Mouse (Mus musculus): ENCODE measurements around the gene Ptprb. TPM values are rescaled to one million over a fixed set of nuclear protein-coding genes. Genes with fewer than 3 reads are reported as not detected.

Gene Ptprb
- polyA plus RNA-seq, 1 experiment from 2014 or later = 3.4 TPM

DNA sequence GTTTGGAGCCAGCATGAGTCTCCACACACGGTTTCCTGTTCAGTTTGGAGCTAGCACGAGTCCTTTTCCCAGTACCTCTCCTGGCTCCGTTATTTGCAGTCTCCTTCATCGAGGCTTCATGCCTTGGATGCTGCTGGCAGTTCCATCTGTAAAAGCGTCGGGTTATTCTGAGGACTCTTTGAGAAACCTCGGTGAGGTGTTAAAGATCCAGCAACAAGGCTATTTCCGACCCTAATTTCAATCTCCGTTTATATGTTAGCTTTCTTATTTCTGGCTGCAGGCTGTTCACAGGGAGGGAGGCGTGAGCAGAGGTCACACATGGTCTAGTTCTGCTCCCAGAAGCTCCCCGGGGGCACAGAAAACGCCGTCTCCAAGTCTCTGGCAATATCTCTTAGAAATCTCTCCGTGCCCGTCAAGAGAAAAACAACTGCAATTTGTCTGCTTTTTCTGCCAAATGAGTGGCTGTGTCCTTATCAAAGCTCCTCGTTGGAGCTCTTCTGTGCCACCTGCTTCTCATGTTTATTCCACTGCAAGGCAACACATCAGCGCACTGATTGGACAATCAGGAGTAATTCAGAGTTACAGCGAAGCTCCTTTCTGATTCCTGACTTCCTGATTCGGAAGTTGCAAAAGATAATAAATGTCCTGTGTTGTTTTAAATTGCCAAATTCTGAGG, 132.5 kb downstream of the Ptprb start:
- H3K9ac ChIP-seq = no peak overlapping the region
- no peak for ATAC-seq (ENCODE audit: low read depth)
- peaks cover 3% of the 10 kb centered on the region; the same call in 1 of the 2 replicates for H3K27me3 ChIP-seq
- H3K9me3 ChIP-seq = no peaks in the 10 kb centered on the region
- H3K36me3 ChIP-seq = no peaks in the 10 kb centered on the region
- no peak overlapping the region for H3K4me3 ChIP-seq
- 50% methylated on average over 19 of the region's 19 CpGs for WGBS
- H3K27ac ChIP-seq (replicated peaks) = no peak overlapping the region
- H3K4me1 ChIP-seq (replicated peaks) = peaks cover 8% of the 10 kb centered on the region
- peak overlapping the region; percentile 2; the same call in 1 of the 2 replicates for H3K4me2 ChIP-seq

DNA sequence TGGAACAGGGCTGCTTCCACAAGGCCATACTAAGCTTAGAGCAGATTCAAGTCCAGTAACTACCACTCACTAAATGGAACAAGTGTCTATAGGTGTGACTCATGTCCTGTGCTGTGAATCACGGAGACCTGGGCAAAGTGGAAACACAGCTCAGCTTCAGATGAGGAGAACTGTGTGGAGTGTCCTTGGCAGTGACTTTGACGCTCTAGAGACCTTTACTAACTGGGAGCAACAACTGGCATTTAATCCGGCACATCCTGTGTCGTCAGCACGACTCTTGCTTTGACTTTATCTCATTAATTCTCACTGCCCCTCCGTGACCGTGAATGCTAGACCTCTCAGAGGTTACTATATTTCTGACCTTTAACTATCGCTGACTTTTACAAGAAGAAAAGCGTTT, 135.5 kb downstream of the Ptprb start:
- Histone ChIP-seq H3K9ac (no peak overlapping the region), H3K4me2 (no peak overlapping the region), H3K27ac (replicated peaks) (no peak overlapping the region), H3K27me3 (peaks cover 3% of the 10 kb centered on the region; the same call in 1 of the 2 replicates), H3K4me1 (replicated peaks) (peaks cover 9% of the 10 kb centered on the region), H3K9me3 (0 out of 2 replicates have a peak, but pooled peaks cover 7% of the 10 kb centered on the region), H3K4me3 (no peak overlapping the region), H3K36me3 (no peaks in the 10 kb centered on the region)
- ATAC-seq (ENCODE audit: low read depth) = no peak
- 74% methylated on average over 9 of the region's 9 CpGs for whole genome bisulfite sequencing

DNA sequence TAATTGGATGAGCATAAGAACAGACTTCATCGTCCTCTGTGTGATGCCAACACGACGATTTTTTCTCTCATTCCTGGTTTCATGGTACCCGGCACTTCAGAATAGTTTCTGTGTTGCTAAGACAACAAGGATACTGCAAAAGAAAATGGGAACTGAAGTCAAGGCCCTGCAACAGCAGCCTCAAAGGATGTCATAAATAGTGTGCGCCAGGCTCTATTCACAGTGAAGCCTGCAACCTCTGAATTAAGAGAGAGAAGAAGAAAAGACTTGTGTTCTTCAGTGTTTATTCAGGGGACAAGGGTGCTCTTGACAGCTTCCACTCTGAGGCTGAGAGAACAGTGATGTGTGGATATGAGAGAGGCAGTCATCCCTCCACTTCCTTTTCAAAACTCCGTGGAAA, 140.8 kb downstream of the Ptprb start:
- H3K4me1 ChIP-seq (replicated peaks) = peaks cover 19% of the 10 kb centered on the region
- no peaks in the 10 kb centered on the region for H3K27me3 ChIP-seq
- no peak overlapping the region for H3K4me2 ChIP-seq
- peaks cover 7% of the 10 kb centered on the region; the same call in 1 of the 2 replicates for H3K36me3 ChIP-seq
- no peak overlapping the region for H3K4me3 ChIP-seq
- H3K27ac ChIP-seq (replicated peaks) = peak overlapping the region; percentile 68
- WGBS = 16% methylated on average over 6 of the region's 6 CpGs
- 0 out of 2 replicates have a peak, but pooled peaks cover 7% of the 10 kb centered on the region for H3K9me3 ChIP-seq
- peak; percentile 81 for ATAC-seq (ENCODE audit: low read depth)
- H3K9ac ChIP-seq = no peak overlapping the region

DNA sequence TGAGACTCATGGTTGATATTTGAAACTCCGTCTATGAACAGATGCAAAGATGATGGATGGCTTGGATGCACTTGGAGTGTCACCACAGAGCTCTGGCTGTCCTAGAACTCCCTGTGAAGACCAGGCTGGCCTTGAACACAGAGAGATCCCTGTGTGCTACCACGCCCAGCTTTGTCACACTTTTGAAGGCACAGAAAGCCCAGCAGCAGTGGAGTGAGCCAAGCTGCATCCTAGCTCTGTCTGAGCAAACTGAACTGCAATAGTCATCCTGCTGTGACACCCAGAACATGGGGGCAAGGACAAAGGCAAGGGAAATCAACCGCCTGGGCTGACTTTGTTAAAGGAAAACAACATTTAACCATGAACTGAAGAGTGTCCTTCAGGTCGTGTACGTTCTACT, 141.4 kb downstream of the Ptprb start:
- Histone ChIP-seq H3K4me3 (no peak overlapping the region), H3K4me1 (replicated peaks) (peaks cover 19% of the 10 kb centered on the region), H3K9ac (no peak overlapping the region), H3K36me3 (peaks cover 7% of the 10 kb centered on the region; the same call in 1 of the 2 replicates), H3K9me3 (0 out of 2 replicates have a peak, but pooled peaks cover 7% of the 10 kb centered on the region), H3K4me2 (no peak overlapping the region), H3K27me3 (no peaks in the 10 kb centered on the region), H3K27ac (replicated peaks) (peak overlapping the region; percentile 68)
- no peak for ATAC-seq (ENCODE audit: low read depth)
- 52% methylated on average over 4 of the region's 5 CpGs for WGBS

DNA sequence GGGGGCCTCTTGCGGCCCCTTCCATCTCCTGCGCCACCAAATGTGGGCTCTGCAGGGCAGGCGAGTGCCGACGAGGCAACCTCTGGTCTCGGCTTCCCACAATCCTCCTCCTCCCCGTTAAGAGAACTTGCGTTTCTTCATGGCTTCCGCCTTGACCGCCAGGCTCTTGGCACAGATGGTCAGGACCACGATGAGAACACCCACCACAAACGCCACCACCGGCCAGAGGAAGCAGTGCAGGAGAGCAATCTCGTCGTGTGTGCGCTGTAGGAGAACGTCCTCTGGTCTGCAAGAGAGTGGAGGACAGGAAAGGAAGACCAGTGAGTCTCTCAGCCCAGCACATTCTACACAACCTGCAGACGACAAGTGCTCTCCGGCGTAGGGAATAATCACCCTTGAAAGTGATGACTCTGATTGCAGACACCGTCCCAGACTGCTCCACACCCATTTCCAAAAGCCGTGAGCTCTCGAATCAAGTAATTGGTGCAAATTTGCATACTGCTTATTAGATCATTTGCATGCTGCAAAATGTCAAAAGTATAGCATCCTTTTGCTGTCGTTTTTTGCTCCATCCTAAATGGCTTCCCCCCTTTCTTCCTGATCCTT, 142.9 kb downstream of the Ptprb start:
- Histone ChIP-seq H3K9ac (no peak overlapping the region), H3K36me3 (peaks cover 7% of the 10 kb centered on the region; the same call in 1 of the 2 replicates), H3K4me3 (no peak overlapping the region), H3K27me3 (no peaks in the 10 kb centered on the region), H3K9me3 (0 out of 2 replicates have a peak, but pooled peaks cover 7% of the 10 kb centered on the region), H3K27ac (replicated peaks) (no peak overlapping the region), H3K4me1 (replicated peaks) (peaks cover 19% of the 10 kb centered on the region), H3K4me2 (no peak overlapping the region)
- ATAC-seq (ENCODE audit: low read depth) = no peak
- 77% methylated on average over 24 of the region's 24 CpGs for WGBS

DNA sequence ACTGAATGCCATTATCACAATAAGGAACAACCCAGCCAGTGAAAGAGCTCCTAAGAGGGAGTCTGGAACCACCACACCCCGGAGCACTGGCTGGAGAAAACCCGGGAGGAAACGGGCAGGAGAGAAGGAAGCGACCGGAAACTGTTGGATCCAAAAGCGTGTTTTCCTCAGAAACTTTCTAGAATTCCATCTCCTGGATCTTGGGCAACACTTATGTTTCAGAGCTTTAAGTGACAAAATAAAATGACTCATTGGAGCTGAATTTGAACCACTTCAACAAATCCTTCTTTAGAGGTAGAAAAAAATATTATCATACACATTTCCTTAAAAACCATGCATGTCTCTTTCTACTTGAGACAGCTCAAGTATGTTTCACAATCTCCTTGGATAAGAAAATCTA, 145.7 kb downstream of the Ptprb start:
- no peak for ATAC-seq (ENCODE audit: low read depth)
- Histone ChIP-seq H3K9ac (no peak overlapping the region), H3K27ac (replicated peaks) (0 out of 2 replicates have a peak overlapping the region, but pooled peaks have one; percentile 49), H3K4me2 (no peak overlapping the region), H3K4me3 (no peak overlapping the region), H3K4me1 (replicated peaks) (peaks cover 15% of the 10 kb centered on the region), H3K27me3 (no peaks in the 10 kb centered on the region), H3K9me3 (0 out of 2 replicates have a peak, but pooled peaks cover 4% of the 10 kb centered on the region), H3K36me3 (peaks cover 7% of the 10 kb centered on the region; the same call in 1 of the 2 replicates)
- 53% methylated on average over 6 of the region's 6 CpGs for WGBS

DNA sequence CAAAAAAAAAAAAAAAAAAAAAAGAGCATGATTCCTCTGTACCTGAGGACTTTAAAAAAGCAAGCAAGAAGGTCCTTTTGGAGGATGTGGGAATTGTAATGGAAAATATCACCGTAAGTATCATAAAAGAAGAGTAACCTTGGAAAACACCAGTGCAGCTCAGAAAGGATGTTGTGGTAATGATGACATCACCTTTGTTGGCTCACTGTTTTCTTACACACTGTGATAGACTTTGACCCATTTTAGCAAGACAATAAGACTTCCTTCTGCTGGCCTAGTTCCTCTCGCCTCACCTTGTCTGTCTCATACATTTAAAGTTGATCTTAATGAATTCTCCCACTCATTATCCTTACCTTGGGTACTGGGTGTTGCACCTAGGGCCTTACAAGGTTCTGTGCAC, 147.2 kb downstream of the Ptprb start:
- H3K27ac ChIP-seq (replicated peaks) = no peak overlapping the region
- H3K4me1 ChIP-seq (replicated peaks) = peaks cover 6% of the 10 kb centered on the region; the same call in 1 of the 2 replicates
- ATAC-seq (ENCODE audit: low read depth) = no peak
- H3K4me2 ChIP-seq = no peak overlapping the region
- no peak overlapping the region for H3K4me3 ChIP-seq
- no peaks in the 10 kb centered on the region for H3K27me3 ChIP-seq
- WGBS = 95% methylated on average over 2 of the region's 2 CpGs
- no peak overlapping the region for H3K9ac ChIP-seq
- H3K36me3 ChIP-seq = peaks cover 8% of the 10 kb centered on the region; the same call in 1 of the 2 replicates
- 0 out of 2 replicates have a peak, but pooled peaks cover 4% of the 10 kb centered on the region for H3K9me3 ChIP-seq

DNA sequence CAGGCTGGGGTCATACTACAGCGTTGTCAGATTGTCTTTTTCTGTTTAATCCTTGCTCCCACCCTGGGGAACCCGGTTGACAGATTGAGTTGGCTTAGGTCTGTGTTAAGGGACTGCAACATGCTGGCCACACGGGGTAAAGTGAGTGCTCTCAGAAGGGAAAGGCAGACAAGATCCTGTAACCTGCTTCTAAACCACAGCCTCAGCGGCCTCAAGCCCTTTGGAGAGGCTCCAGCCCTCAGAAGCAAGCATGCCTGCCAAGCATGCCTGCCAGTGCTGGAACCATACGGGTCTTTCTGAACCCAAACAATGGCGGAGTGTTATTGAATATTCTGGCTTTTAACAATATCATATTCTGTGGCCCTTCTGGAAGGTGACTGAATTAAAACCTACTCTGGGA, 149.6 kb downstream of the Ptprb start:
- Histone ChIP-seq H3K9me3 (0 out of 2 replicates have a peak, but pooled peaks cover 4% of the 10 kb centered on the region), H3K9ac (no peak overlapping the region), H3K4me2 (no peak overlapping the region), H3K36me3 (peaks cover 15% of the 10 kb centered on the region), H3K27ac (replicated peaks) (no peak overlapping the region), H3K4me1 (replicated peaks) (peaks cover 6% of the 10 kb centered on the region; the same call in 1 of the 2 replicates), H3K4me3 (no peak overlapping the region), H3K27me3 (no peaks in the 10 kb centered on the region)
- ATAC-seq (ENCODE audit: low read depth) = no peak
- 77% methylated on average over 6 of the region's 6 CpGs for WGBS

DNA sequence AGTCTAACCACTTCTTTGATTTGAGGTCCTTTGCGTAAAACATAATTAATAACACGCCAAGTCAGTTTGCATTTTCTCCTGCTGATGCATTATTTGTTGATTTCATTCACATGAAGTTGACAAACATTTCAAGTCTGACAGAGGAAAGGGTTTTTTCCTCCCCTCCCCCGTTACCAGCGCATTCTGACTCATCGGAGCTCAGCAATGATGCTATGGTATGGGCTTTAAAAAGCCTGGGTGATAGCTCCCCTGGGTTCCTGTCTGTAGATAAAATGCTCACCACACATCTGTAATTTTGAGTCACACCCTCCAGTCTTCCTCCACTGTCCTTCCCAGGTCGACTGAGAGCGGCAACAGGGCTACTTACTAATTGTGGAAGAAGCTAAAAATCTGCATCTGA, 150.9 kb downstream of the Ptprb start:
- H3K9me3 ChIP-seq = 0 out of 2 replicates have a peak, but pooled peaks cover 4% of the 10 kb centered on the region
- WGBS = 73% methylated on average over 7 of the region's 7 CpGs
- H3K27ac ChIP-seq (replicated peaks) = no peak overlapping the region
- H3K4me2 ChIP-seq = no peak overlapping the region
- H3K36me3 ChIP-seq = peaks cover 15% of the 10 kb centered on the region
- no peak overlapping the region for H3K4me3 ChIP-seq
- no peak overlapping the region for H3K9ac ChIP-seq
- no peak for ATAC-seq (ENCODE audit: low read depth)
- H3K4me1 ChIP-seq (replicated peaks) = no peaks in the 10 kb centered on the region; the same call in 1 of the 2 replicates
- H3K27me3 ChIP-seq = no peaks in the 10 kb centered on the region

DNA sequence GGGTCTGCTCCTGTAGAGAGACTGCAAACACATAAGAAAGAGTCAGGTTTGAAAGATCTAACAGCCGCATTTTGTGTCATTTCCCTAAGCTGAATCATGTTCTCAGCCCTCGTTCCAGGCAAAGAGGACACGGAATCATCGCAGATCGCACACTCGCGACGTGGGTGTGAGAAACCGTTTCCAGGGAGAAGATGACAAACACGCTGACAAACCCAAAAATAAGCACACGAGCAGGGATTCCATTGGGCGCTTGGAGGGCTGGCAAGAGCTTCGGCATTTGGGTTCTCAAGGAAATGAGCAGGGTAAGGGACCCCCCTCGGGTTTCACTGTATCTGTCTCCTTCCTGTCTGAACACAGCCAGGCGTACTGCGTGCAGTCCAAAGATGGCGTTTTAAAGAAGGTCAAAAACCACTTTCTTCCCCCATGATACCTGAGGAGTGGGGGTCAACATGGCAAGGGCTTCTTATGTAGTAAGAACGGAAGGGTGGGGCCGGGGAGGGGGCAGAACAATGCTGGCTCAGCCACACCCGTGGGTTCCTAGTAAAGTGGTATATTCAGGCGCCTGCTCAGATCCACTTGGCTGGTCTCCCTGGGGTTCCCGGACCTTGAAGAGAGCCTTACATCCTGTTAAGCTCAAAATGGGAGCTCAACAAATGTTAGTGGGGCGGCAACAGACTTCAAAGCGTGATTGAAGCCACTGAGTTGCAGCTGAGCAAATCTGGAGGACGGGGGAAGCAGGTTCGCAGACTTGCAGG, 152.9 kb downstream of the Ptprb start:
- Histone ChIP-seq H3K27ac (replicated peaks) (no peak overlapping the region), H3K4me3 (no peak overlapping the region), H3K9ac (no peak overlapping the region), H3K4me1 (replicated peaks) (no peaks in the 10 kb centered on the region; the same call in 1 of the 2 replicates), H3K27me3 (no peaks in the 10 kb centered on the region), H3K9me3 (0 out of 2 replicates have a peak, but pooled peaks cover 4% of the 10 kb centered on the region), H3K4me2 (no peak overlapping the region), H3K36me3 (peaks cover 15% of the 10 kb centered on the region)
- no peak for ATAC-seq (ENCODE audit: low read depth)
- WGBS = 94% methylated on average over 26 of the region's 26 CpGs

DNA sequence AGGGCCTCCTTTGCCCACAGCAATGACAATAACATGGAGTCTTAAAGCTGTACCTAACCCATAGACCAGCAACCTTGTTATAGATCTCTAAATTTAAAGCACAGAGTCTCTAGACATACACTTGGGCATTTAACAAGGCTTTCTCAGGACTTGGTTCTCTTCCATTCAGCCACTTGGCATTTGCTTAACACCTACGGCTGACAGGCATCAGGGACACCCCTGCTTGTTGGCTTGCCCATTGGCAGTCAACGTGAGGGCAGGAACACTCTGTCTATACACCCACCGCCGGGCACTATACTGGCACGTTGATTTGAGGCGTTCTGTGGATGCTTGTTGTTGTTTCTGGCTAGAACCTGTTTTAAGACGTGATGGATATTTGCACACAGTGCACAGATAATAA, 157.1 kb downstream of the Ptprb start:
- H3K4me3 ChIP-seq = no peak overlapping the region
- no peak overlapping the region for H3K9ac ChIP-seq
- H3K36me3 ChIP-seq = peaks cover 15% of the 10 kb centered on the region
- no peak overlapping the region for H3K27ac ChIP-seq (replicated peaks)
- 87% methylated on average over 7 of the region's 7 CpGs for WGBS
- H3K4me2 ChIP-seq = no peak overlapping the region
- H3K9me3 ChIP-seq = no peaks in the 10 kb centered on the region
- ATAC-seq (ENCODE audit: low read depth) = no peak
- no peaks in the 10 kb centered on the region for H3K27me3 ChIP-seq
- no peaks in the 10 kb centered on the region for H3K4me1 ChIP-seq (replicated peaks)

DNA sequence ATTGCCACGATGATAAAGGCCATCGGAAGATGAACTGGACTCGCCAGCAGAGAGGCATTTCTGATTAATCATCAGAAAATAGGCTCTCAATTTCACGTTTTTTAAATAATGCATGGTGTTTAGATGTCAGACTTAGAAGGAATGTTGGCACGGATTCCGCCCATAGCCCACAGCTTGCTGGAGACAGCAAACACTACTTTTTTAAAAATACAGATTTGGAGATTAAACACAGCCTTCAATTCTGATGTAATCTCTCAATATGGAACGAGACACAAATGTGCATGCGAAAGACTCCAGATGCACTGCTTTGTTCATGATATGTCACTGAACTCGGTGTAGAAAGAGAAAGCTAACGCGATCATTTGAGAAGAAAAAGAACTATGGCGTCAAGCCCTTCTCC, 160.1 kb downstream of the Ptprb start:
- no peak for ATAC-seq (ENCODE audit: low read depth)

More for the DNA sequence above, 160.1 kb downstream of the Ptprb start:
- Histone ChIP-seq H3K36me3 (peaks cover 14% of the 10 kb centered on the region), H3K27me3 (no peaks in the 10 kb centered on the region), H3K9ac (no peak overlapping the region), H3K4me1 (replicated peaks) (no peaks in the 10 kb centered on the region), H3K4me2 (no peak overlapping the region), H3K27ac (replicated peaks) (no peak overlapping the region), H3K4me3 (no peak overlapping the region), H3K9me3 (peaks cover 10% of the 10 kb centered on the region)
- WGBS = 79% methylated on average over 12 of the region's 12 CpGs
